In the genomic region with DNA sequence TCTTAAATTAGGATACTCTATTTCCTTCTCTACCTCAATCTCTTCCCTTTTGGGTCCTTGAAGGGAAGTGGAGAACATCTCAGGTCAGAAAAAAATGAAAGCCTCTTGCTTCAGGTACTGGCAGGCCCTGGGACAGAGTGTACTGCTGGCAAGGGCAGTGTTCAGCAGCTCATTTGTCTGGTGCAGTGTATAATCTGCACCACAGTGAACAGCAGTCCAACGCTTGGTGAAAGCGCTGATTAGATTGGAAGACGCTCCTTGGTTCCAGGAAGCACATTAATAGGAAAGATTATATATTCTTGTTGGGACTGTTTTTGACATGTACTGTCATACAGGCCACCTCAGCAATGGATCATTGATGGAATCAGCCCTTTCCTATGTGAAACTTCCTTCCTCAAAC, we compare ENCODE assay signal across 30 mouse cellular contexts. TPM values are rescaled to one million over a fixed set of nuclear protein-coding genes. Genes with fewer than 3 reads are reported as not detected.
DNase-seq lines count a peak whose midpoint lies in the region; ATAC-seq and TF ChIP-seq lines count a peak whose summit lies in the region.
"Had no signal": no experiment of that assay in that cellular context is flagged by ENCODE, and none has a peak within 500 bp of the region (broad histone marks: within the 10 kb centered on the region; RNA-seq: fewer than 3 reads in every experiment).

No protein-coding gene starts in this region.

- H3K4me3 ChIP-seq in heart, postnatal 0 days (ENCODE audit: low read depth, low read length) = no peak overlapping the region
- no peak overlapping the region for H3K4me3 ChIP-seq in lung, postnatal 0 days (ENCODE audit: low read depth, low read length)
- no peak overlapping the region for H3K4me3 ChIP-seq in intestine, postnatal 0 days (ENCODE audit: low read depth, low read length)
- H3K4me3 ChIP-seq: embryonic facial prominence, embryonic 13.5 days; forebrain, embryonic 13.5 days; hindbrain, embryonic 13.5 days; neural tube, embryonic 12.5 days had no signal

- no peak for TF ChIP-seq CTCF in heart, postnatal 0 days (IDR thresholded peaks at IDR 0.05; ENCODE audit: low read depth)
- TF ChIP-seq CTCF in lung, postnatal 0 days (IDR thresholded peaks at IDR 0.05) = no peak
- TF ChIP-seq CTCF in intestine, postnatal 0 days (IDR thresholded peaks at IDR 0.05; ENCODE audit: low read depth) = no peak

- H3K27ac ChIP-seq in heart, postnatal 0 days (ENCODE audit: low read depth) = peak overlapping the region; percentile 67
- H3K27ac ChIP-seq in lung, postnatal 0 days (ENCODE audit: low read length) = peak overlapping the region; percentile 21
- no peak overlapping the region for H3K27ac ChIP-seq in intestine, postnatal 0 days (ENCODE audit: low read depth, low read length)
- H3K27ac ChIP-seq: embryonic facial prominence, embryonic 13.5 days; forebrain, embryonic 13.5 days; hindbrain, embryonic 13.5 days; liver, embryonic 14.5 days; neural tube, embryonic 12.5 days had no signal

- no peak overlapping the region for H3K9ac ChIP-seq in heart, postnatal 0 days (replicated peaks; ENCODE audit: low read depth, low read length)
- H3K9ac ChIP-seq in lung, postnatal 0 days (replicated peaks; ENCODE audit: low read depth) = no peak overlapping the region
- H3K9ac ChIP-seq in intestine, postnatal 0 days (ENCODE audit: low read depth, low read length) = no peak overlapping the region
- H3K9ac ChIP-seq: embryonic facial prominence, embryonic 13.5 days; forebrain, embryonic 13.5 days; hindbrain, embryonic 13.5 days; liver, embryonic 14.5 days; neural tube, embryonic 12.5 days had no signal

- 31% methylated on average over 3 of the region's 3 CpGs for WGBS in heart, postnatal 0 days
- 54% methylated on average over 3 of the region's 3 CpGs for WGBS in lung, postnatal 0 days
- WGBS in intestine, postnatal 0 days = 67% methylated on average over 3 of the region's 3 CpGs

- peaks cover 17% of the 10 kb centered on the region for H3K36me3 ChIP-seq in heart, postnatal 0 days (replicated peaks; ENCODE audit: control insufficient read depth, insufficient read depth, low read length)
- H3K36me3 ChIP-seq in lung, postnatal 0 days (ENCODE audit: insufficient read depth, low read length) = no peaks in the 10 kb centered on the region
- no peaks in the 10 kb centered on the region for H3K36me3 ChIP-seq in intestine, postnatal 0 days (ENCODE audit: control insufficient read depth, insufficient read depth)
- H3K36me3 ChIP-seq: embryonic facial prominence, embryonic 13.5 days; hindbrain, embryonic 13.5 days; neural tube, embryonic 12.5 days had no signal

- DNase-seq in adrenal gland, postnatal 14 days = peak; percentile 55
- DNase-seq in adrenal gland, adult 18-20 months (ENCODE audit: low spot score in 2 of 2) = no peak
- DNase-seq in heart, postnatal 0 days (ENCODE audit: low spot score) = no peak
- DNase-seq in heart, postnatal 4 days = no peak
- peak; percentile 37 for DNase-seq in lung, postnatal 0 days (ENCODE audit: low spot score)
- DNase-seq in lung, postnatal 4 days = no peak
- DNase-seq in embryo, embryonic 11 days = no peak
- DNase-seq: cerebellum, adult 18-20 months; cerebellum, postnatal 14 days; gastrocnemius, postnatal 10 days; heart, postnatal 14 days; kidney, adult 8-10 months; kidney, postnatal 10 days; midbrain, embryonic 14.5 days; retina, postnatal 1 day; right cerebral cortex, postnatal 25 days; thymus, postnatal 14 days had no signal

- no peaks in the 10 kb centered on the region for H3K27me3 ChIP-seq in heart, postnatal 0 days (ENCODE audit: control insufficient read depth, insufficient read depth, low read length)
- H3K27me3 ChIP-seq in lung, postnatal 0 days (replicated peaks; ENCODE audit: insufficient read depth, low read length) = no peaks in the 10 kb centered on the region
- H3K27me3 ChIP-seq in intestine, postnatal 0 days (replicated peaks; ENCODE audit: control insufficient read depth, insufficient read depth, low read length) = no peaks in the 10 kb centered on the region
- H3K27me3 ChIP-seq: embryonic facial prominence, embryonic 13.5 days; forebrain, embryonic 13.5 days; hindbrain, embryonic 13.5 days; neural tube, embryonic 12.5 days; Patski had no signal

- no peak for TF ChIP-seq EP300 in heart, postnatal 0 days (IDR thresholded peaks at IDR 0.05; ENCODE audit: low read depth)
- TF ChIP-seq EP300 in lung, postnatal 0 days (IDR thresholded peaks at IDR 0.05) = peak; percentile 60

- no peaks in the 10 kb centered on the region for H3K9me3 ChIP-seq in heart, postnatal 0 days (replicated peaks; ENCODE audit: control insufficient read depth, low read length)
- no peaks in the 10 kb centered on the region for H3K9me3 ChIP-seq in lung, postnatal 0 days (ENCODE audit: low read length)
- no peaks in the 10 kb centered on the region for H3K9me3 ChIP-seq in intestine, postnatal 0 days (ENCODE audit: control insufficient read depth)
- H3K9me3 ChIP-seq: embryonic facial prominence, embryonic 13.5 days; forebrain, embryonic 13.5 days; hindbrain, embryonic 13.5 days; neural tube, embryonic 12.5 days had no signal

- H3K4me1 ChIP-seq in heart, postnatal 0 days (ENCODE audit: control insufficient read depth, insufficient read depth) = peaks cover 14% of the 10 kb centered on the region
- no peaks in the 10 kb centered on the region; the same call in 1 of the 2 replicates for H3K4me1 ChIP-seq in lung, postnatal 0 days (ENCODE audit: insufficient read depth, low read depth, low read length)
- H3K4me1 ChIP-seq in intestine, postnatal 0 days (replicated peaks; ENCODE audit: control insufficient read depth, insufficient read depth, low read length) = no peaks in the 10 kb centered on the region
- H3K4me1 ChIP-seq: embryonic facial prominence, embryonic 13.5 days; forebrain, embryonic 13.5 days; hindbrain, embryonic 13.5 days; neural tube, embryonic 12.5 days had no signal

- peak; percentile 64; the same call in 1 of the 2 replicates for ATAC-seq in heart, postnatal 0 days (ENCODE audit: insufficient read depth, low read depth)
- peak; percentile 49 for ATAC-seq in lung, postnatal 0 days
- 0 out of 2 replicates have a peak, but pooled peaks have one; percentile 44 for ATAC-seq in intestine, postnatal 0 days
- ATAC-seq: forebrain, embryonic 13.5 days had no signal

- H3K4me2 ChIP-seq in heart, postnatal 0 days (ENCODE audit: low read depth, low read length) = no peak overlapping the region
- no peak overlapping the region for H3K4me2 ChIP-seq in lung, postnatal 0 days (replicated peaks; ENCODE audit: low read depth, low read length)
- H3K4me2 ChIP-seq in intestine, postnatal 0 days (replicated peaks; ENCODE audit: low read depth) = no peak overlapping the region
- H3K4me2 ChIP-seq: embryonic facial prominence, embryonic 13.5 days; forebrain, embryonic 13.5 days; hindbrain, embryonic 13.5 days; neural tube, embryonic 12.5 days had no signal

RNA-seq across cellular contexts. Expression of gene 4930455H04Rik, which starts 16.6 kb away (rescaled TPM):
- total RNA-seq in adrenal gland, postnatal 14 days (2021) = not detected in 2 replicates
- total RNA-seq in adrenal gland, adult 18-20 months (2021) = under 1 TPM in 1 of 2 experiments, not detected in 1; 0.29 TPM
- not detected in 2 replicates for total RNA-seq in heart, postnatal 0 days (2014; rRNA removed; ENCODE audit: low replicate concordance)
- 0.11 TPM in 1 of 2 replicates, not detected in the other for polyA plus RNA-seq in heart, postnatal 0 days (2015; fragmentation: Nextera tagmentation; extraction: Ambion mirVana)
- total RNA-seq in heart, postnatal 4 days (2021) = under 1 TPM in 1 of 2 experiments, not detected in 1; 0.32 TPM
- polyA plus RNA-seq in lung, postnatal 0 days (2015; fragmentation: Nextera tagmentation; extraction: Ambion mirVana) = not detected in 2 replicates
- polyA plus RNA-seq in intestine, postnatal 0 days (2015; fragmentation: Nextera tagmentation; extraction: Ambion mirVana) = not detected in 2 replicates
- total RNA-seq: adrenal gland, adult 2 months; ES-E14; heart, postnatal 14 days; layer of hippocampus, postnatal 25 days; megakaryocyte-erythroid progenitor cell, adult 5-6 weeks had no signal
- polyA plus RNA-seq: adrenal gland, adult 2 months; embryonic facial prominence, embryonic 13.5 days; forebrain, embryonic 13.5 days; frontal cortex, adult 2 months; hindbrain, embryonic 13.5 days; liver, embryonic 14.5 days; midbrain, embryonic 14.5 days; neural tube, embryonic 12.5 days; Patski; spleen, adult 2 months had no signal

RNA-seq across cellular contexts. Expression of gene Palmd, which starts 17.3 kb away (rescaled TPM):
- 61.6 and 77.5 TPM in 2 replicates for total RNA-seq in adrenal gland, postnatal 14 days (2021)
- 10 to 100 TPM; 30.6 to 45.9 TPM for total RNA-seq in adrenal gland, adult 18-20 months (2021)
- 7.9 and 10.9 TPM in 2 replicates for total RNA-seq in heart, postnatal 0 days (2014; rRNA removed; ENCODE audit: low replicate concordance)
- 23.2 and 29.7 TPM in 2 replicates for polyA plus RNA-seq in heart, postnatal 0 days (2015; fragmentation: Nextera tagmentation; extraction: Ambion mirVana)
- total RNA-seq in heart, postnatal 4 days (2021) = 10 to 100 TPM; 61.6 to 66.2 TPM
- 16.1 and 23.0 TPM in 2 replicates for polyA plus RNA-seq in lung, postnatal 0 days (2015; fragmentation: Nextera tagmentation; extraction: Ambion mirVana)
- polyA plus RNA-seq in intestine, postnatal 0 days (2015; fragmentation: Nextera tagmentation; extraction: Ambion mirVana) = 2.1 and 2.5 TPM in 2 replicates
- total RNA-seq: megakaryocyte-erythroid progenitor cell, adult 5-6 weeks had no signal

Comparison
In these comparisons a context has a peak if more than half of its experiments do, and no peak if none do; other contexts are left out.
1. DNase-seq: peak in adrenal gland, postnatal 14 days (single experiment) and lung, postnatal 0 days (single experiment); none in adrenal gland, adult 18-20 months (0 of 2), heart, postnatal 0 days (single experiment), heart, postnatal 4 days (single experiment), lung, postnatal 4 days (0 of 2) and embryo, embryonic 11 days (single experiment).
2. Peak in every context shown above with its lines, with median percentiles within 50 percentile points of each other: ATAC-seq.